Mouse (Mus musculus) brain, embryonic 14.5 days (tissue): Measurements from ENCODE around the gene Prpf19. TPM values are rescaled to one million over a fixed set of nuclear protein-coding genes. Genes with fewer than 3 reads are reported as not detected.

Experiments used
- DNase-seq: peaks from one replicate; pipeline ENCODE4 v3.0.0-alpha.2; 2011; ENCODE audit warnings: low read depth
- CTCF ChIP-seq: fragments of 200-500 bp; IDR thresholded peaks from 2 replicates; pipeline ENCODE4 v1.5.1; 2012; ENCODE audit warnings: inconsistent platforms, mild to moderate bottlenecking, moderate library complexity, borderline replicate concordance; ENCODE audit not compliant: insufficient read depth, insufficient read length; ENCODE audit errors: extremely low read depth
- POLR2A ChIP-seq: fragments of 200-500 bp; IDR thresholded peaks from 2 replicates; pipeline ENCODE4 v1.6.1; 2012; ENCODE audit warnings: mild to moderate bottlenecking, inconsistent platforms, borderline replicate concordance; ENCODE audit not compliant: poor library complexity, insufficient read depth, insufficient read length, severe bottlenecking; ENCODE audit errors: extremely low read depth
- polyA plus RNA-seq: library from polyadenylated mRNA; depleted of rRNA; stranded (reverse); fragments of >200 nt; gene quantifications from 2 replicates; pipeline ENCODE4 v1.2.3, GENCODE M21; 2012

The Prpf19 gene
- polyA plus RNA-seq, 1 experiment, result 341 TPM

DNA sequence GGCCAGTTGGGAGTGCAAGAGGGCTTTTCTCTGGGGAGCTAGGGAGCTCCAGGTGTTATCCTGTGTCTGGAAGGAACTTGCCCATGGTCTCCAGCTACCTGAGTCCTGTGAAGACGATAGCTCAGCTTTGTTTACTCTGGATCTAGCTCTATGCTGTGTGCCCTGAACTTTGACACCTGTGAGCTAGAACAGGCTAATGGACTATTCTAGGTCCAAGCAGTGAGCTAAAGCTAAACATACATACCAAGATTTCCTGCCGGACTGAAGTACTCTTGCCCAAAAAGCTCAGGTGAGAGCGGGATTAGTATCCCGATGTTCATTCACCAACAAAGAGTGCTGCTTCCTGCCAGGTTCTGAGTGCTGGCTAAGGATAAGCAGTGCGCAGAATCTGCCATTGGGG is 9.5 kb downstream of the Prpf19 start:
- TF ChIP-seq POLR2A, result no peak
- no peak for TF ChIP-seq CTCF
- no peak for DNase-seq

DNA sequence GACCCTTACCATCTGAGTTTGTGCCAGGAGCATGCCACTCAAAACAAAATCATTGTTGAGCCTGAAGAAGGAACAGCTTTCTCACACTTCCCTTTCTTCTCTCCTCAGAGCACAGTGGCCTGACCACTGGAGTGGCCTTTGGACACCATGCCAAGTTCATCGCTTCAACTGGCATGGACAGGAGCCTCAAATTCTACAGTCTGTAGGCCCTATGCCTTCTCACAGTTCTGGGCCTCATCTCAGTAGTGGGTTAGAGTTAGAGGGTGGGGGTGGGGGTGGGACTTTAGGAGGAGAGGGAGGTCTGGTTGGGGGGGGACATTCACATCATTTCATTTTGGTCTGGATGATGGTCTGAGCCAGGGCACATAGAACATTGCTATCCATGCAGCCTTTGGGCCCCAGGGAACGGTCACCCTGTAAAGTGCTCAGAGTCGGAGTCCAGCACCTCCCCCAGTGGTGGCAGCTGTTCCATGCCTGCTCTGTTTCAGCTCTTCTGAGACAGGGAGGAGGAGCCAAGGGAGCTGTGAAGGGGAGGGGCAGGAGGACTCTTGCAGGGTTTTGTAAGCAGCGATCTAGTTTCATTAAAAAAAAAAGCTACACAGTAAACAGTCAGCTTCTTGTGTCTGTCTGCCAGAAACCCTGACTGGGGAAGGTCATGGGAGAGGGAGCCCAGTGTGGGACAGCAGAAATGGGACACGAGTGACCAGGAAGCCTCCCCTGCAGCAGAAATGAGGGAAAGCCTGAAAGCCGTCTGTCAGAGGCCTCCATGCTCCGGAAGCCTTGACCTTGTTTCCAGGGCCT is 10.1 kb downstream of the Prpf19 start:
- no peak for TF ChIP-seq POLR2A
- TF ChIP-seq CTCF, result no peak
- peak; percentile 24 for DNase-seq

DNA sequence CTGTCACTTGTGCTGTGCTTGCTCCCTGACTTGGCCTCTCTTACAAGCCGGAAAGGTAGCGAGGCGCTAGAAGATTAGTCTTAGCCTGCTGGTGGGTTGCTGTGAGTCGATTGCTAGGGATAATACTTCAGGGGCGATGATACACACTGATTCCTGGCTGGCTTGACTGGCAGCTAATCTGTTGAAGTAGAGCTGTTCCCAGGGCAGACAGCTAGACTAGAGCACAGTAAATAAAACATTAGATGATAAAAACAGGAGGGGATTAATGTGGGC is 10.6 kb downstream of the Prpf19 start:
- no peak for DNase-seq
- TF ChIP-seq POLR2A (no peak), CTCF (no peak)

DNA sequence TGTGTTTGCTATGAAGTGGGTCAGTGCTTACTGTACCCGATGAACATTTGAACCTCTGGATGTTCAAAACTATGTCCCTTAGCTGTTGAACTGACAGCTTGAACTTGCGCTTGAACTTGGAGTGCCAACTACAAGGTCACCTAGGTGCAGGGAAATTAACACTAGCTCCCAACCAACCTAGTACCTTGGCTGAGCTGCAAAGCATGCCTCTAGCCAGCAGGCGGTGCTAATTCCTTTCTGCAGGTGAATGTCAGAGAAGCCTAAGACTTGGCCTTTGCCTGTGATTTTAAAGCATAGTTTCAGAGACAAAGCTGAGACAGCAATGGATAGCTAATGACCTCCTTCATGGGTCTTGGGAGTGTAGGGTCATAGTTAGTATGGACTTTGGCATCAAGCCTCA is 12.9 kb downstream of the Prpf19 start:
- peak; percentile 48 for DNase-seq
- peak; percentile 75 for TF ChIP-seq CTCF
- no peak for TF ChIP-seq POLR2A

DNA sequence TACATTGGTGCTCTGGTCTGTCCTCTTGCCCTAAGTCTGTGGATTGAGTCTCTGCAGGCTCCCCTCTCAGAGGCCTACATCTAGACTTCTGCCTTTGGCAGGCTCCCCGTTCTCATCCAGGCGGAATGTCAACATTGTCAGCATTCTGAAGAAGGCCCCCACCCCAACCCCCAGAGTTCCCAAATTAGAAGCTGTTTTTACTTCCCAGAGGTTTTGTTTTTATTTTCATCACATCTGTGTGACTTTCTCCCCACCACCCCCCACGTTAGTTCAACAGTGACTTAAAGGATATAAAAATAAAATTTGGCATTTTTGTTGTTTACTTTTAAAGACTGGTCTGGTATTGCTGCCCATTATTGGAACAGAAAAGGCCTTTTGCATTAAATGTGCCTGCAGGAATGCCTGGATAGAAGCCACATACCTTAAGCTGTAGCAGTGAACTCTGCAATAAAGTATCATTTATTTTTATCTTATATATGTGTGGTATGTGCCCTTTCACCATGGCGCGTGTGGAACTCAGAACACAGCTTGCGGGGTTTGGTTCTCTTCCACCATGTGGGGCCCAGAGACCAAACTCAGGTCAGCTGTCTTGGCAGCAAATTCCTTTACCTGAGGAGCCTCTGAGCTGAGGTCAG is 14.2 kb downstream of the Prpf19 start:
- no peak for TF ChIP-seq POLR2A
- no peak for TF ChIP-seq CTCF
- no peak for DNase-seq

DNA sequence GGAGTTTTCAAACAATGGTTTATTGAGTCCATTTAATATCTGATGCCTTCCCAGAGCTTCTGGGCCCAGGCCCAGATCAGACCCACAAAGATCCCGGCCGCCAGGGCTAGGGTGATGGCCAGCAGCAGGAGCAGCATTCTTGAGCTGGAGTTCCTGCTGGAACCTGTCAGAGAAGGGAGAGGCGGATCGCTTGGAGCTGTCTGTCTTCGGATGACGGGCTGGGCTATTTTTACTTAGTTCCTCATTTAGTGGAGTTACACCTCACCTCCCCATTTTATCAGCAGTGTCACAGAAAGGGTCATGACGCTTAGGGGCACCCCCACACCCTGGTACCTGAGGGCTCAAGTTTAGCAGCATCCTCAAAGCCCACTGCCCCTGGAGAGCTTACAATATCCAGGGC is 19.3 kb downstream of the Prpf19 start:
- DNase-seq, result no peak
- TF ChIP-seq POLR2A, result no peak
- TF ChIP-seq CTCF, result no peak

DNA sequence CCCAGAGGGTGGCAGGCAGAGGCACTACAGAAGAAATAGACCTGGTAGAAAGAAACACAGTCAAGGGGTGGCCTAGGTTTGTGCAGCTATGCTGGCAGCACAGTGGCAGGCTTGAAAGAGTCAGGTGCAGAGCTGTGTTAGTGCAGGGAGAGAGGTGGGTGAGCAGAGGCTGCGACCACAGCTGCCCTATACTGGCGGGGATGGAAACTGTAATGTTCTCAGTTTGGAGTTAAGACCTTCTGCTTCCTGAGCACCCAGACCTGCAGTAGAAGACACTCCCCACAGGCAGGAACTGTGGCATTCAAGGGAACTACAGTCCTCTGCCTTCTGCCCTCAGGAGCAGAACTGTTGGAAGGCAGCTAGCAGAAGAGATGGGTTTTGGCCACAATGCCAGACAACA is 19.8 kb downstream of the Prpf19 start:
- TF ChIP-seq CTCF, result no peak
- TF ChIP-seq POLR2A, result no peak
- no peak for DNase-seq

DNA sequence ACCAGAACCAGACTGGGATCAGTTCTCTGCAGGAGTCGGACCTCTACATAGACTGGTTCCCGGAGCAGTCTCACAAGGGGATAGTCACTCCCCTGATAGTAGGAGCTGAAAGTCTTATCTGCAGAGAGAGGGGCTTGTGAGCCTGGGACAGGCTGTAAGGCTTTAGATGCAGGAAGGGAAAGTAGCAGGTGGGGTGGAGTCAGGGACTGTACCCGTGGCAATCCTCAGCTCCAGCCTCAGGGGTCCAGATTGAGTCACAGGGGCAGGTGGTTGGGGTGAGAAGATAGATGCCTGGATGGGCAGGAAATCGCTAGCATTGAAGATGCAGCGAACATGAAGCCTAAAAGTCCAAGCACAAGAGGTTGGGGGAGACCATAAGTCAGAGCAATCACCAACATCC is 21.5 kb downstream of the Prpf19 start:
- TF ChIP-seq POLR2A, result no peak
- TF ChIP-seq CTCF, result no peak
- DNase-seq, result no peak

DNA sequence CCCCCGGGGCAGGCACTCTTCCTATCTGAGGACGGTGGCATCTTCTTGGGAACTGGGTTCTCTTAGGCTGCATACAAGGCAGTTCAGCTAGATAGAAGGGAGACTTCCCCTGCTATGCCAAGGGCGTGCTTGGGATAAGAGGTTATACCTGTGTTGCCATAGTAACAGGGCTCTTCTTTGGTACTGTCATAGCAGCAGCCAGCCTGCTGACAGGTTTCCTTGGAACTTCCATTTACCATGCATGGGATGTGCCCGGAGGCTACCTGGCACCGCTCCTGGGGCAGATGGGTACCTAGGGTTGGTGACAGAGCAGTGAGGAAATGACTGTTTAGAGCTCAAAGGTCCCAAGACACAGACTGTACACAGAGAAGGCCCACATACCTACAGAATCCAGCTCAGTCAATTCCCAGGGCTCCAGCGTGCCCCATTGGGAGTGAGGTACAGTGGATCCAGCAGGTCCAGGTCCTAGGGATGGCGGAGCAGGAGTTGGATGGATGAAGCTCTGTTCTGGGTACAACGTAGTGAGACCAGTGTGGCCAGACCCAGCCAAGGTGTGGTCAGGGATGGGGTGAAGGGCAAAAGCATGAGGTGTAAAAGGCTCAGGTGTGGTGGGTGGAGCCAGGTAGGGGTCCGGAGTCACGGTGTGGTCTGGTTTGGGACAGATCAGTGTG is 23.4 kb downstream of the Prpf19 start:
- TF ChIP-seq POLR2A, result no peak
- no peak for TF ChIP-seq CTCF
- no peak for DNase-seq

DNA sequence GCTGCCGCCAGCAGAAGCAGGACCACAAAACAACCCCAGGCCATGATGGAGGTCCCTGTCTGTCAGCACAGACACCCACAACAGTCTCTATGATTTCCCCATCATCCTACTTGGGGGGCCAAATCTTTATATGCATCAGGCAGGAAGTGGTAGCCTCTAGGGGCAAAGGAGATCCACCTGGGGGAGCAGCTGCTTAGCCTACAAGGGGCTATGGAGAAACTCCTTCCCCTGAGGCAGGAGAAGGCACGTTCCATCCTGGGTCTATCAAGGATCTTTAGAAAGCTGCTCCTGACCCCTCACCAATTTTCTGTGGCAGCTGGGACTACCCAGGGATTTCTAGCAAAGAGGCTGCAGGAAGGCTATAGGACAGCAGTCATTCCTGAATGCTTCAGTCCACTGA is 25.5 kb downstream of the Prpf19 start, which contains the start of gene Zp1:
TSS of gene Zp1 (minus strand) at position 101 of the 400 bp plus-strand sequence.
- DNase-seq, result no peak

DNA sequence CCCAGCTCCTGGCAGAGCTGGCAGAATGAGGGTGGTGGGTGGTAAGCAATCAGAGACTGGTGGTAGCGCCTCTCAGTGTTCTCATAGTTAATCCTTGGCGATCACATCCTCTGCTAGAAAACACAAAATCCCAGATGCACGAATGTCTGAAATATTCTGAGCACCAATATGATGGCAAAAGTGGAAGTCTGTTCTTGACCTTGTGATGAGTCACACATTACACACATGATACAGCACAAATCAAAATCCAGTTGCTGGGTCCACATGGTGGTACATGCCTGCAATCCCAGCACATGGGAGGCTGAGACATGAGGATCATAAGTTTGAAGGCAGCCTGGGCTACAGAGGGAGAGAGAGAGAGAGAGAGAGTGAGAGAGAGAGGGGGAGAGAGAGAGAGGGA is 26.0 kb downstream of the Prpf19 start:
- no peak for TF ChIP-seq POLR2A
- DNase-seq, result no peak

More for the DNA sequence above, 25.5 kb downstream of the Prpf19 start, which contains the start of gene Zp1:
- TF ChIP-seq CTCF (no peak), POLR2A (no peak)

DNA sequence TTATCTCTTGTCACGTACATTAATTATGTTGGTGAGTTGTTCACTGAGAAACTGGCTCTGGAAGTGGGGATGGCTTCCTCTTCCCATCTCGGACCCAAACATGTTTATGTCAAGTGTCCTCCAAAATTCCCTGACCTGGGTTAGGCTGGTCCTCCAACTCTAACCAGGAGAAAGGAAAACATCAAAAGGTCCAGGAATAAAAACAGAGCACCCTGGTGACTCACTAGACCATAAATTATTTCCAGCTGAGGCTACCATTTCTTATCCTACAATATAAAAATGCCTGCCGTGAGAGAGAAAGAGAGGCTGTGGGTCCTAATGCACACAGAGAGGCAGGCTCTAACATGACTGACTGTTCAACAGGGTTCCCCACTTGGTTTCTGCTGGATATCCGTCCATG is 29.2 kb downstream of the Prpf19 start:
- no peak for TF ChIP-seq POLR2A
- DNase-seq, result no peak

DNA sequence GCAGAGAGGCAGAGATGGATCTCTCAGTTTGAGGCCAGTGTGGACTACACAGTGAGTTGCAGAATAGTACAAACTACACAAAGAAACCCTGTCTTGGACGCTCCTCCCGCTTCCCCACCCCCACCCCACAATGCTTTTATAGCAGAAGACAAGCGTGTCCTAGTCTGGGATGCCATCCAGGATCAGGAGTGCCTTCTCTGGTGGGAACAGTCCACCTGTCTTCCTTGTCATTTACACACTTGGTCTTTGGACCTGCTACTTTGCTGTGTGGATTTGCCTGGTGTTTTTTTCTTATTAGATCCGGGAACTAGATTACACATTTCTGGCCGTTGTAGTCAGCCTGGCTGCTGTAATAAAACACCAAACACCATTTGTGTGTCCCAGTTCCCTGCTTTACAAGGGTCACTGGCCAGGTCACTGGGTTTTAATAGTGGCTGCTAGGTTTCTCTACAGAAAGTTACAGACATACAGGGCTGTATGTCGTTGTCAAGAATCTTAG is 31.1 kb downstream of the Prpf19 start:
- peak; percentile 49 for DNase-seq
- TF ChIP-seq CTCF, result no peak
- no peak for TF ChIP-seq POLR2A

DNA sequence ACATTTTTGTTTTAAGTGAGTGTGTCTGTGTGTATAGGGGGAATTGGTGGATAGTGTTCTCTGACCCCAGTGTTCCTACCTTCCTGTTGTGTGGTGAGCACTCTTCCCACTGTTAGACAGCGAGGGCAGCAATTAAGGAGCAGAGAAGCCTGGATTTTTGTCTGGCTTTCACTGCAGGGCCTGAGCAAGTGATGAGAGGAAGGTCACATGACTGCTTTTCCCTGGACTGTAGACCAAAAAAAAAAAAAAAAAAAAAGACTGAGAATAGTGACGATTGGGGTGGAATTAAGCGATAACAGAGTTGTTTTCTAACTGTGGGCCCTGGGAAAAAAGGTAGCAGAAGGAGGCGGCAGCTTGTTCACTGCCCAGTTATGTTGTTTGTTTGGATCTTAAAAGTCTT is 31.6 kb downstream of the Prpf19 start:
- no peak for TF ChIP-seq CTCF
- no peak for TF ChIP-seq POLR2A

More for the DNA sequence above, 31.6 kb downstream of the Prpf19 start:
- no peak for DNase-seq
